Mouse (Mus musculus): ENCODE measurements around the gene Cdpf1.

DNA sequence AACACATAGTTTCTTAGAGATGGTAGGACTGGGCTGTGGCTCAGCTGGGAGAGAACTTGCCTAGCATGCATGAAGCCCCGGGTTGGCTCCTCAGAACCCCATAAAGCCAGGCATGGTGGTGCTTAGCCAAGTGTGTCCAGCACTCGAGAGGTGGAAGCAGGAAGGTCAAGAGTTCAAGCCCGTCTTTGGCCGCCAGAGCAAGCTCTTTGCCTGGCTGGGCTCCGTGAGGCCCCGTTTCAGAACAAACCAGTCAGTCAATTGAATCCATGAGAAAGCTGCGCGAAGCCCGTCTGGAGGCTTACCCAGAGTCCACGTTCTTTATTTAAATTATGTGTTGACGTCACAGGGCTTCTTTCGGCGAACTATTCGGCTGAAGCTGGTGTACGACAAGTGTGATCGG is 22.9 kb downstream of the Cdpf1 start:
- TF ChIP-seq CTCF (conservative IDR thresholded peaks at IDR 0.05 in 1 of 2, IDR thresholded peaks at IDR 0.05 in 1 of 2; ENCODE audit: low read depth in 2 of 2, low read length in 2 of 2) (no peak), JUN (IDR thresholded peaks at IDR 0.05; ENCODE audit: insufficient read depth, low read depth, low read length) (no peak), POLR2AphosphoS2 (IDR thresholded peaks at IDR 0.05; ENCODE audit: low read depth, low read length) (no peak), CHD2 (IDR thresholded peaks at IDR 0.05; ENCODE audit: low read length) (no peak), USF1 (IDR thresholded peaks at IDR 0.05; ENCODE audit: low read depth, low read length) (no peak), POLR2A (IDR thresholded peaks at IDR 0.05; ENCODE audit: low read depth, low read length) (no peak), USF2 (conservative IDR thresholded peaks at IDR 0.05; ENCODE audit: low read depth, low read length) (no peak), NELFE (IDR thresholded peaks at IDR 0.05; ENCODE audit: low read depth, low read length) (no peak), GABPA (IDR thresholded peaks at IDR 0.05; ENCODE audit: insufficient replicate concordance, low read depth, low read length) (no peak), BHLHE40 (IDR thresholded peaks at IDR 0.05; ENCODE audit: low read depth, low read length) (no peak), TBP (conservative IDR thresholded peaks at IDR 0.05; ENCODE audit: low read depth, low read length) (no peak)

Measured in CH12.LX (cell line).